Mouse (Mus musculus) erythroblast, adult 5-6 weeks (primary cell): ENCODE measurements at regions not wholly inside any gene's neighbourhood (a gene's known extent, or its start where the extent isn't known, plus 50 kb on each side); places are given as distances from the start of the nearest gene placed in this dataset.
"Not testable (repeated sequence)": the region's sequence is repeated elsewhere in the genome, so short reads cannot be mapped to it uniquely, and the experiment has no call there.

ENCODE experiments used
- ATAC-seq: replicated peaks from 2 replicates; pipeline ENCODE4 v1.8.0; 2016; ENCODE audit warnings: moderate number of reproducible peaks, mild to moderate bottlenecking, moderate TSS enrichment, inconsistent platforms; ENCODE audit not compliant: poor library complexity, low FRiP score, severe bottlenecking

DNA sequence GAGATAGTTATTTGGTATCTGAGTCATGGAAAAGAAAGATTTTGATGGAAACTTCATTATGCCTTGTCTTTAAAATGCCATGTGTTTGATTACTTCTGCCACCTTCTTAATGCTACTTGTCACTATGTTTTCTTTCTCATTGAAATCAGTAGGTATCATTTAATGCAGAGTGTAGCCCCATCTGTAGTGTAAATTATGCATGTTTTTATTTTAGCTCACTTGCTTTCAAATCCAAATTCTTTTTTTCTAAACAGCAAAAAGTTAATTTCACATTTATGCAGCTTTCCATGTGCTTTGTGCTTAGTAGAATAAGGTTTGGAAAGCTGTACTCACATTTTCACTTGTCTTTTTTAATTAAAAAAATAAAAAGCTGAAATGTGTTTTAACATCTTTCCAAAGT lies 748.0 kb upstream of the Epha7 start:
- ATAC-seq, result no peak

DNA sequence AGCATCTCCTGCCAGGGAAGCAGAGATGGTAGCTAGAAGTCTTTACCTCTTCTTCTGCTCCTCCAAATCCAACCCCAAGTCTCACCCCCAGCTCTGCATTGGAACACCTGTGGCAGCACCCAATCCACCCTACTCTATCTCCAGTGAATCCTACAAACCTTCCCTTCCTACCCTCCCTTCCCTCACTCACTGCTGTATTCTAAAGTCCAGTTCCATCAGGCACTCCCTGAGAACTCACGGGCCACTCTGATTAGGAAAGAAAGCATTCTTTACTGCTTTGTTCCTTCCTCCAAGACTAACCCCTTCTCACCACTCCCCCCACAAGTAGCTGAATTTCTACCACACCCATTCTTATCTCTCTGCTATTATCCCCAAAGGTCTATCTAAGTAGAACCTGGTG lies 747.1 kb upstream of the Epha7 start:
- ATAC-seq, result no peak

DNA sequence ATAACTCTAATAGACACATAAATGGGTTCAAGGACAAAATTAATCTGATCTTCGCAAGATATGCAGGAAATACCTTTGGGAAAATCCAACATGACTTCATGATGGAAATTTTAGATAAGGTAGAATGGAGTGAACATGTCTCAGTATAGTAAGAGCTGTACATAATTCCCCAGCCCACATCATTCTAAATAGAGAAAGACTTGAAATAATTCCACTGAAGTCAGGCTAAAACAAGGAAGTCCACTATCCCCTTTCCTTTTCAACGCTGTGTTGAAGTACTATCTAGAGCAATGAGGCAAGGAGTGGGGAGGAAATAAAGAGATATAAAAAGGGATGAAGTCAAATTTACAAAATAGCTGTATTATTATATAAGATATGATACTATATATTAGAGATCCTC lies 733.9 kb upstream of the Epha7 start:
- ATAC-seq, result no peak

DNA sequence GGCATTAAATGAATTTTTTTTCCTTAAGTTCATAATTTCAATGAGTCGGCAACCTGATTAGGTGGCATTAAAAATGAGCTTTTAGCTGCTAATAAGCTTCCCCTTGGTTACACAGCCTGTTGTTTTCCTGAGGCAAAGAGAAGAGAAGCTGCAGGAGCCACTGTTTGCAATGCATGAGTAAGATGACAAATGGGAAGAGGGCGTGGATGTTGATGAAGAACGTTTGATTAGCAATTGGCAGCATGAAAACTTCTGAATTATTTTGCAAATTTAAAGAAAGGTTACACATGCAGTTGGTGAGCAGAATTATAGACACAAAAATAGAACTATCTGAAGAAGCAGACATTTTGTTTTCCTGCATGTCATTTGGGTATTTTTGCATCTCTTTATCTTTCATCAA lies 720.1 kb upstream of the Epha7 start:
- ATAC-seq, result no peak

- ATAC-seq, result no peak
These were observed 669.8 kb upstream of the Epha7 start for GRCm38 (mm10) chr4:28143165-28143564.

- no peak for ATAC-seq
These were observed 657.8 kb upstream of the Epha7 start for GRCm38 (mm10) chr4:28155116-28155515.

- ATAC-seq, result peak; percentile 100
These were observed 636.2 kb upstream of the Epha7 start for GRCm38 (mm10) chr4:28176771-28177170.

DNA sequence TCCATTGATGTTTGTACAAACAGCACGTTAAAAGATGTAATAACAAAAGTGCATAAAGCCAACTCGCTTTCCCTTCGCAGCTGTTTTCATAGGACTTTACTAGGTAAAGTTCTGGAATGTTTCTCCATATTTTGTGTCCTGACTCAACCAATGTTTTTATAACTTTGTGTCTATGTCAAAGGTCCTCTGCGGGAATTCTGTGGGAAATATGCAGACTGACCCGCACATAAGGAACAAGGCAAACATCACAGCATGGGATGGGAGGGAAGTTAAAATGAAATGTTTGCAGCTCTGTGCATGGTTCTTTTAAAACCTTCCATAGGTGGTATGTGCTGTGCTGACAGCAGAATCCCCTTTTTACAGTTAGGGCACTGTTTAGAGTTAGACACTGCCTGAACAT lies 622.1 kb upstream of the Epha7 start:
- ATAC-seq, result no peak

- ATAC-seq, result no peak
These were observed 585.2 kb upstream of the Epha7 start for GRCm38 (mm10) chr4:28227594-28228208.

GRCm38 (mm10) chr4:28235516-28235915 lies 577.4 kb upstream of the Epha7 start:
- ATAC-seq, result not testable (repeated sequence)

DNA sequence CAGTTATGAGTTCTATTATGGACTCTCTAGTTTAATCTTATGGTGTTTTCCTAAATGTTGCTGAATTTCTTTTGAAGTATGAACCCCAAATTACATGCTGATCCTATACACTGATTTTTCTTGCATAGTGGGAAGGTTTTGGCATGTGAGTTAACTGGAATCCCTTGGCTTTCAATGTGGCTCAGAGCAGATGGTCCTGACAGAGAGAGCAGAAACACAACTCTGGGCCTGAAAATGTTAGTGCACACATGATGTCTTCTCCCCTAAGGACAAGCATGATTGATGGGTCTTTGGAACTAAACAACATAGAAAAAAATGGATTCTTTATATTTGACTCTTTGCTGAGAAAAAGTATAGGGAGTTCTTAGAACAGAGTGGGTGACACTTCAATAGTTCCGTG lies 570.7 kb upstream of the Epha7 start:
- ATAC-seq, result no peak
